1 mouse cellular context compared by ENCODE assay signal in genomic region chr5:72846712-72847111, GRCm38 (mm10).
TF ChIP-seq lines count a peak whose summit lies in the region.

No protein-coding gene starts in this region.

TF ChIP-seq in MEL, 35 proteins besides CTCF, POLR2A, EP300 and RAD21 (continued from another document):
- TF ChIP-seq TBP (IDR thresholded peaks at IDR 0.05; ENCODE audit: low read depth, low read length) = peak; percentile 63; the same call in 1 of the 2 replicates
- TF ChIP-seq MYC (IDR thresholded peaks at IDR 0.05; ENCODE audit: low read depth, low read length) = peak; percentile 74
- TF ChIP-seq E2F4 (IDR thresholded peaks at IDR 0.05; ENCODE audit: borderline replicate concordance, low read depth, low read length) = no peak
- TF ChIP-seq TCF12 (IDR thresholded peaks at IDR 0.05; ENCODE audit: low read depth, low read length) = peak; percentile 92
- no peak for TF ChIP-seq NELFE (IDR thresholded peaks at IDR 0.05; ENCODE audit: low read depth, low read length)
TF ChIP-seq in MEL: peak in this region for 12.
